Mouse (Mus musculus): Measurements from ENCODE around the gene Mettl24.
A peak's percentile ranks its signal among the peaks of the same experiment; 100 is the strongest.

GRCm38 (mm10) chr10:40725066-40725465 lies 42.0 kb downstream of the Mettl24 start:
- peak; percentile 48; the same call in 1 of the 2 replicates for TF ChIP-seq EP300 (IDR thresholded peaks at IDR 0.05)
- TF ChIP-seq CTCF (IDR thresholded peaks at IDR 0.05), result peak; percentile 68
